Mouse (Mus musculus) liver, adult 2 months (tissue): ENCODE data around the gene Cmah.

Source experiments
- CTCF ChIP-seq: fragments of 200-500 bp; IDR thresholded peaks from 2 replicates; pipeline ENCODE4 v1.5.1; 2011; ENCODE audit warnings: low read depth, low read length, control low read depth
- POLR2A ChIP-seq: fragments of 200-500 bp; IDR thresholded peaks from 2 replicates; pipeline ENCODE4 v1.6.1; 2011; ENCODE audit warnings: low read length, control low read depth; ENCODE audit not compliant: insufficient read depth; ENCODE audit errors: extremely low read depth

- TF ChIP-seq CTCF (no peak), POLR2A (no peak)
These were observed 8.6 kb upstream of the Cmah start for GRCm38 (mm10) chr13:24318618-24319017.
